Mouse (Mus musculus) midbrain, embryonic 14.5 days (tissue): ENCODE results near the gene Dab2ip. TPM values are rescaled to one million over a fixed set of nuclear protein-coding genes. Genes with fewer than 3 reads are reported as not detected.

Experiments used
- ATAC-seq: fragments of 200-750 bp; cut with Nextera tagmentation; 2 replicates; pipeline ENCODE4 v1.8.0; 2017; ENCODE audit warnings: moderate number of reproducible peaks, moderate library complexity; ENCODE audit not compliant: low FRiP score, low TSS enrichment
- DNase-seq: peaks from one replicate; pipeline ENCODE4 v3.0.0-alpha.2; 2015
- H3K27ac ChIP-seq: fragments of 300-500 bp; sonication (generic); replicated peaks from 2 replicates; pipeline ENCODE4 v1.5.1; 2014; ENCODE audit warnings: mild to moderate bottlenecking, low read depth, low read length, moderate library complexity
- H3K27me3 ChIP-seq: fragments of 300-500 bp; sonication (generic); 2 replicates; pipeline ENCODE4 v1.6.1; 2014; ENCODE audit warnings: low read length, control low read depth, mixed read lengths; ENCODE audit not compliant: control insufficient read depth, insufficient read depth
- H3K36me3 ChIP-seq: fragments of 300-500 bp; sonication (generic); 2 replicates; pipeline ENCODE4 v1.6.1; 2014; ENCODE audit warnings: low read length, control low read depth; ENCODE audit not compliant: control insufficient read depth, insufficient read depth
- H3K4me1 ChIP-seq: fragments of 300-500 bp; sonication (generic); 2 replicates; pipeline ENCODE4 v1.6.1; 2014; ENCODE audit warnings: mild to moderate bottlenecking, antibody characterized with exemption, low read length, control low read depth; ENCODE audit not compliant: control insufficient read depth, insufficient read depth
- H3K4me2 ChIP-seq: fragments of 300-500 bp; sonication (generic); 2 replicates; pipeline ENCODE4 v1.6.1; 2014; ENCODE audit warnings: mild to moderate bottlenecking, low read length, moderate library complexity
- H3K4me3 ChIP-seq: fragments of 300-500 bp; sonication (generic); replicated peaks from 2 replicates; pipeline ENCODE4 v1.5.1; 2014; ENCODE audit warnings: low read depth, low read length
- H3K9ac ChIP-seq: fragments of 300-500 bp; sonication (generic); replicated peaks from 2 replicates; pipeline ENCODE4 v1.6.1; 2014; ENCODE audit warnings: mild to moderate bottlenecking, low read length, moderate library complexity
- H3K9me3 ChIP-seq: fragments of 300-500 bp; sonication (generic); 2 replicates; pipeline ENCODE4 v1.6.1; 2016; ENCODE audit warnings: low read length, control low read depth, mixed read lengths; ENCODE audit not compliant: control insufficient read depth
- WGBS: fragments of 180-500 bp; shearing (Covaris S2); extraction: QIAGEN DNeasy Blood & Tissue Kit; methylation state at CpG from one replicate; pipeline ENCODE4 v1.1.7; 2014; 5-methylcytosine and 5-hydroxymethylcytosine counted together
- polyA plus RNA-seq: library from polyadenylated mRNA; unstranded; fragments of >200 nt; fragmentation: Nextera tagmentation; extraction: Ambion mirVana; gene quantifications from 2 replicates; pipeline ENCODE4 v1.2.1, GENCODE M21; 2014

Dab2ip gene
- polyA plus RNA-seq, 1 experiment from 2014 or later = 46.4 TPM

DNA sequence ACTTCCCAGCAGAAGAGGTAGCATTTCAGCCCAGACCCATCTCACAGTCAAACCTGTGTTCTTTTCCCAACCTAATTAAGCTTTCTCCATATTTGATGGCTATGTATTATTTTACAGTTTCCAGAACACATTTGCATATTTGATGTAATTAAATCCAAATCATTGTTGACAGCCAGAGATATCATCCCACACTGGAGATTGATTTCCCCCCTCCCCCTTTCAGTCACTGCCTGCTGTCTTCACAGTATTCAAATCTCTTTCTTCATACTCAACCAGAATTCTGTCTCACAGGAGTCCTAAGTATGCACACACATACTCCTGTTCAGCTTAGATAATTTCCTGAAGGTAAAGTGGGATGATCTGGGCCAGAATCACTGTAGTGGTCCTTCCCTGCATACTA lies 202.8 kb downstream of the Dab2ip start:
- no peaks in the 10 kb centered on the region for H3K36me3 ChIP-seq
- 0 out of 2 replicates have a peak overlapping the region, but pooled peaks have one; percentile 42 for H3K27ac ChIP-seq
- H3K9ac ChIP-seq = no peak overlapping the region
- H3K4me1 ChIP-seq = peaks cover 4% of the 10 kb centered on the region
- ATAC-seq = no peak
- DNase-seq = peak; percentile 25
- no peaks in the 10 kb centered on the region for H3K27me3 ChIP-seq
- H3K9me3 ChIP-seq = no peaks in the 10 kb centered on the region
- H3K4me3 ChIP-seq = no peak overlapping the region
- no peak overlapping the region for H3K4me2 ChIP-seq

DNA sequence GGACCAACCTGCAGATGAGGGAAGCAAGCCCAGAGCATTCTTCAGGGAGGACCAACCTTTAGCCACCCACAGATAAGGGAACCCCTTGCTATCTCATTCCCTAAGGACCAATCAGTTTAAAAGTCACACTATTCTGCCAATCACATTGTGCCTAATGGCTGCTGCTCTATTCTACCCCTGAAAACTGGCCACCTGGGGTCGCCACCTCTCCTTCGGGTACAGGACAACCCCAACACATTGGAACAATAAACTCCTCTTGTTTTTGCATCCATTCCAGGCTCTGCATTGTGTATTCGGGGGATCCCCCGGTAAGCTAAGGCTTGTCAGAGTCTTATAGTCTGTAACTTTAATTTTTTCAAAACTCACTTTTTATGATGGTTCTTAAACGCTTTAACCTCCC lies 203.4 kb downstream of the Dab2ip start:
- WGBS = 88% methylated on average over 5 of the region's 5 CpGs
- Histone ChIP-seq H3K9ac (no peak overlapping the region), H3K4me3 (no peak overlapping the region), H3K27me3 (no peaks in the 10 kb centered on the region), H3K9me3 (no peaks in the 10 kb centered on the region), H3K4me2 (no peak overlapping the region), H3K4me1 (peaks cover 4% of the 10 kb centered on the region), H3K27ac (no peak overlapping the region), H3K36me3 (no peaks in the 10 kb centered on the region)
- no peak for ATAC-seq
- no peak for DNase-seq

DNA sequence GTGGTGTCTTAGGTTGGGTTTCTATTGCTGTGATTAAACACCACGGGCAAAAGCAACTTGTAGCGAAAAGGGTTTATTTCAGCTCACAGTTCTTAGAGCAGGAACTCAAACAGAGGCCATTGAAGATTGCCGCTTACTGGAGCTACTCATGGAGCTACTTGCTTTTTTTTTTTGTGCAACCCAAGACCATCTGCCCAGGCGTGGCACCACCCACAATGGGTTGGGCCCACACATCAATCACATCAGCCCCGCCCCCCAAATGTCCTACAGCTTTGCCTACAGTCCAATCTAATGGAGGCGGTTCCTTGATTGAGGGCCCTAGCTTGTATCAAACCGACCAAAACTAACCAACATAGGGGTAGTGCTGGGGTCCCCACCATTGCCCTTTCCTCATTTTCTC lies 205.8 kb downstream of the Dab2ip start:
- Histone ChIP-seq H3K9me3 (no peaks in the 10 kb centered on the region), H3K9ac (no peak overlapping the region), H3K4me3 (no peak overlapping the region), H3K4me2 (no peak overlapping the region), H3K4me1 (peaks cover 4% of the 10 kb centered on the region), H3K27me3 (no peaks in the 10 kb centered on the region), H3K27ac (no peak overlapping the region), H3K36me3 (no peaks in the 10 kb centered on the region)
- DNase-seq (no peak), ATAC-seq (no peak)
- WGBS = 92% methylated on average over 7 of the region's 7 CpGs

DNA sequence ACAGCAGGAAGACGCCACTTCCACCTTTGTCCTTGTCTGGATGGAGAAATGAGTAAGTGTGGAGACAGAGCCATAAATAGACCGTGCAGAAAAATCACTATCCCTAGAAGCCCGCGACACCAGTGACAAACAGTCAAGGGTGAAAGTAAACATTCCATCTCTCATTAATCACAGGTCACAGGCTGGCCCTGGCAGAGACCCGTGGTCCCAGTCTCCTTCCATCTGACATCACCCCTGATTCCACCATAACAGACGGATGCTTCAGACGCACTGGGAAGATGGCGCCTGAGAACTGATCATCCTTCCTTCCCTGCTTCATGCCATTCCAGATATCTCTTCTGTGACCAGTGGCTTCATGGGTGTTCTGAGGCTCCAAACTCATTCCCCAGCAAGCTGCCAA lies 206.3 kb downstream of the Dab2ip start:
- Histone ChIP-seq H3K27me3 (no peaks in the 10 kb centered on the region), H3K4me2 (no peak overlapping the region), H3K36me3 (no peaks in the 10 kb centered on the region), H3K9me3 (no peaks in the 10 kb centered on the region), H3K4me1 (peaks cover 4% of the 10 kb centered on the region), H3K9ac (no peak overlapping the region), H3K27ac (no peak overlapping the region), H3K4me3 (no peak overlapping the region)
- WGBS = 92% methylated on average over 8 of the region's 8 CpGs
- DNase-seq = no peak
- ATAC-seq = no peak

DNA sequence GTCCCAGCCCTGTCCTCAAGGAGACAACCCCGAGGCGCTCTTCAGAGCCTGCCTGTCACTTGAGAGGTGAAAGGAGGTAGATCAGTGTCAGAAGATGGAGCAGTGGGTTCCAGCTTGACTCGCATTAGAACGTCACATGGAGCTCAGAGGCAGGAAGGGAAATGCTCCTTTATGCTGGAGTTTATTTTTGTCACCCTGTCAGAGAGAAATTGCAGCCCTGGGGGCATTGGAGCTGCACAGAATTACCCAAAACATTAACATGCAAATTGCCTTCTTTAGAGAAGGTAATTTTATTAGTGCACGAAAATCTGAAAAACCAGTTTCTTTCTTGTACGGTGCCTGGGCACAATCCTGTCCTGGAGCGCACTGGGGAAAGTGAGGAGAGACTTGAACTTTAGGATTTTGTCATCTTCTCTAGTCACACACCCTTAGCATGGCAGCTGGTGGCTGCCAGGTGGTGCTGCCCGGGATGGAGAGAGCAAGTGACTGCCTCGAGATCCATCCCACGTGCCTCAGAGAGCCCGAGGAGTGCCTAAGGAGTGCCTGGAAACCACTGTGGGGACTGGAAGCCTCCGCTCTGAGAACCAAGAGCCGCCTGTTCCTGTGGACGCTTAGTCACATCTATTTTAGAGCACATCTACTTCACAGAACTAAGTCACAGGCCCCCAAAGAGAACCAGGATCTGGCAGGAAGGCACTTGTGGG lies 209.9 kb downstream of the Dab2ip start:
- ATAC-seq (no peak), DNase-seq (peak; percentile 37)
- Histone ChIP-seq H3K4me3 (no peak overlapping the region), H3K9me3 (no peaks in the 10 kb centered on the region), H3K36me3 (no peaks in the 10 kb centered on the region), H3K27ac (no peak overlapping the region), H3K27me3 (no peaks in the 10 kb centered on the region), H3K4me1 (no peaks in the 10 kb centered on the region), H3K4me2 (no peak overlapping the region), H3K9ac (no peak overlapping the region)
- whole genome bisulfite sequencing = 41% methylated on average over 14 of the region's 14 CpGs

DNA sequence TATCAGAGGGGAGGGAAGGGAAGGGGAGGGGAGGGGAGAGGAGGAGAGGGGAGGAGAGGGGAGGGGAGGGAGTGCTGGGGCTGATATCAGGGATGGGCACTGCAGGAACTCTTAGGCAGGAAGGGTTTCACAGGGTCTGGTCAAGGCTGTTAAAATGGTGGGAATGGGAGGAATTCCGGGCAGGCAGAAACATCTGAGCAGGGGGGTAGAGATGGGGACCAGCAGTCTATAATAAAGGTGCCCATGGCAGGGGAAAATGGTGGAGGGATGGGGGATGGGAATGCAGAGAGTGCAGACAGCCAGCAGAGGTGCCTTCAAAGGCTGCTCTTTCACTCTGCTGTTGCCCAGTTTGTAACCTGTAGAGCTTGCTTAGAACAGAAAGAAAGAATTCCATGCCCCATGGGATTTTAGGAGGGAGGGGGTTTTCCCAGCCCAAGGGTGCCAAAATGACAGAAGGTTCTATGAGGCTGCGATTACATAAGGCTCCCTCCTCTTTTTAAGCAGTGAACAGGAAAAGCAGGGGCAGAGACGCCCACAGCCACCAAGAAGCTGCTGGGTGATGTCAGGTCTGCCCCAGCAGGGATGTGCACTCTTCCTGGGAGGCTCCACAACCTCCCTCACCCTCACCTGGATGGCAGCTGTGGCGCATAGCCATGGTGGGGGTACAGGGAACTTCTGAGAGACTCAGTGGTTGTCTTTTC lies 210.6 kb downstream of the Dab2ip start:
- H3K36me3 ChIP-seq = no peaks in the 10 kb centered on the region
- no peak overlapping the region for H3K27ac ChIP-seq
- H3K9ac ChIP-seq = no peak overlapping the region
- H3K4me1 ChIP-seq = no peaks in the 10 kb centered on the region
- DNase-seq = no peak
- 51% methylated on average over 4 of the region's 4 CpGs for WGBS
- no peak overlapping the region for H3K4me2 ChIP-seq
- no peak for ATAC-seq
- no peaks in the 10 kb centered on the region for H3K9me3 ChIP-seq
- no peak overlapping the region for H3K4me3 ChIP-seq
- H3K27me3 ChIP-seq = no peaks in the 10 kb centered on the region

DNA sequence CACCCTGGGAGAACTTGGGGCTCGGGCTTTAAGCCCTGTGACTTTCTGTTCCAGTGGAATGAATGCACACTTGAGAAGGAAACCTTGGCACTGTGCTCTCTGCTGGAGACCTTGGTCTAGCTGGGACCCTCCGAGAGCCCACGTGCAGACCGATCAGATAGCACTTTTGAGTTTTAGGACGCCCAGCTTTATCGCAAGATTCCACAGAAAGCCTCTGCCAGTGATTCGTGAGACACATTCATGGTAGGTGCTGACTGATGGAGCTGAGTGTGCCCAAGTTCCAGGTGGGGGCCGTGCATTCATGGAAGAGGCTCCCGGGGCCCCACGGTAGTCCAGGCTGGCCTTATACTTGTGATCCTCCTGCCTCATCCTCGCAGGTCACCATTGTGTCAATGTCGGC lies 211.3 kb downstream of the Dab2ip start:
- H3K36me3 ChIP-seq = no peaks in the 10 kb centered on the region
- ATAC-seq = no peak
- 87% methylated on average over 12 of the region's 12 CpGs for WGBS
- no peaks in the 10 kb centered on the region for H3K9me3 ChIP-seq
- H3K27ac ChIP-seq = no peak overlapping the region
- no peak overlapping the region for H3K4me3 ChIP-seq
- no peaks in the 10 kb centered on the region for H3K27me3 ChIP-seq
- no peak for DNase-seq
- no peak overlapping the region for H3K4me2 ChIP-seq
- no peaks in the 10 kb centered on the region for H3K4me1 ChIP-seq
- no peak overlapping the region; the same call in 1 of the 2 replicates for H3K9ac ChIP-seq

DNA sequence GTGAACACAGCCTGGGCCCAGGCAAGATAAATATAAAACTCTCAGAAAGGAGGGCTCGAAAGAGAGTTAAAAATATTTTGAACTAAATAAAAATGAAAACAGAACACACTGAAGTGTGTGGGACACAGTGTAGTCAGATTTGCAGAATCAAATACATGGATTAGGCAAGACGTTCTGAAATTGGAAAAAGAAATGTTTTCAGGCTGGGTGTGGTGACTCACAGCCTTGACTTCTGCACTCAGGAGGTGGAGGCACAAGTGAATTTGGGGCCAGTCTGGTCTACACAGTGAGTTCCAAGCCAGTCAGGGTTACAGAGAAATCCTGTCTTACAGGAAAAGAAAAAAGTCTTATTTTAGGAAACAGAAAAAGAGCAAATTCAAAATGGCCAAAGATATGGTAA lies 212.5 kb downstream of the Dab2ip start:
- Histone ChIP-seq H3K4me3 (no peak overlapping the region), H3K9me3 (no peaks in the 10 kb centered on the region), H3K4me1 (no peaks in the 10 kb centered on the region), H3K9ac (no peak overlapping the region), H3K4me2 (no peak overlapping the region), H3K27me3 (no peaks in the 10 kb centered on the region), H3K36me3 (no peaks in the 10 kb centered on the region), H3K27ac (no peak overlapping the region)
- 82% methylated on average over 2 of the region's 2 CpGs for WGBS
- DNase-seq = no peak
- no peak for ATAC-seq

DNA sequence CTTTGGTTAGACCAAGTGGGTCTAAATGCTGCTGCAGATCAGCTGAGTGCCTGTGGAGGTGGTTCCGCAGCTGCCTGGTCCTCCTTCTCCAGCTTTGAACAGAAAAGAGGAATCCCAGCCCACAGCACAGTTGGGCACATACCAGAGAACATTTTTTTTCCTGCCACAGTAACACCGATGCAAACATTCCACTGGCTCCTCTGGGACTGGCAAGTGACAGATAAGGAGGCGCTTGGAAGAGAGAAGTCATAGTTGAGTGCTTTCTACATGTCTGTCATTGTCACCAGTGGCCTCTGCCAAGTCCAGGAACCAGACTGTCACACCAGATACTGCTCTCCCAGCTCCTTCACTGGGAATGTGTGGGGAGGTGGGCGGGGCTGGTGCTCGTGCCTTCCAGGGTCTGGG lies 217.6 kb downstream of the Dab2ip start:
- Histone ChIP-seq H3K27ac (no peak overlapping the region), H3K4me2 (no peak overlapping the region), H3K9me3 (no peaks in the 10 kb centered on the region), H3K4me3 (no peak overlapping the region), H3K9ac (no peak overlapping the region), H3K36me3 (no peaks in the 10 kb centered on the region), H3K27me3 (no peaks in the 10 kb centered on the region), H3K4me1 (no peaks in the 10 kb centered on the region)
- DNase-seq (no peak), ATAC-seq (no peak)
- WGBS = 59% methylated on average over 5 of the region's 5 CpGs
